Mouse (Mus musculus) lung, postnatal 0 days (tissue): Measurements from ENCODE around the gene Wfdc1. TPM values are rescaled to one million over a fixed set of nuclear protein-coding genes. Genes with fewer than 3 reads are reported as not detected.

Experiments
- ATAC-seq: fragments of 200-750 bp; cut with Nextera tagmentation; 2 replicates; pipeline ENCODE4 v1.8.0; 2017; ENCODE audit warnings: moderate library complexity
- DNase-seq: peaks from one replicate; pipeline ENCODE4 v3.0.0-alpha.2; 2016; ENCODE audit warnings: low spot score
- H3K27ac ChIP-seq: fragments of 300-500 bp; sonication (generic); 2 replicates; pipeline ENCODE4 v1.5.1; 2014; ENCODE audit warnings: antibody characterized with exemption, mild to moderate bottlenecking, low read length, mixed read lengths
- H3K27me3 ChIP-seq: fragments of 300-500 bp; sonication (generic); replicated peaks from 2 replicates; pipeline ENCODE4 v1.6.1; 2014; ENCODE audit warnings: low read length, mixed read lengths; ENCODE audit not compliant: insufficient read depth
- H3K36me3 ChIP-seq: fragments of 300-500 bp; sonication (generic); 2 replicates; pipeline ENCODE4 v1.6.1; 2014; ENCODE audit warnings: low read length, mixed read lengths; ENCODE audit not compliant: insufficient read depth
- H3K4me1 ChIP-seq: fragments of 300-500 bp; sonication (generic); 2 replicates; pipeline ENCODE4 v1.6.1; 2014; ENCODE audit warnings: antibody characterized with exemption, low read depth, low read length, mixed read lengths; ENCODE audit not compliant: insufficient read depth
- H3K4me2 ChIP-seq: fragments of 300-500 bp; sonication (generic); replicated peaks from 2 replicates; pipeline ENCODE4 v1.6.1; 2014; ENCODE audit warnings: low read depth, mild to moderate bottlenecking, low read length, moderate library complexity, mixed read lengths
- H3K4me3 ChIP-seq: fragments of 300-500 bp; sonication (generic); 2 replicates; pipeline ENCODE4 v1.5.1; 2014; ENCODE audit warnings: low read depth, low read length
- H3K9ac ChIP-seq: fragments of 300-500 bp; sonication (generic); replicated peaks from 2 replicates; pipeline ENCODE4 v1.6.1; 2014; ENCODE audit warnings: low read depth, mild to moderate bottlenecking
- H3K9me3 ChIP-seq: fragments of 300-500 bp; sonication (generic); 2 replicates; pipeline ENCODE4 v1.6.1; 2016; ENCODE audit warnings: low read length, mixed read lengths
- CTCF ChIP-seq: IDR thresholded peaks from 2 replicates; pipeline ENCODE4 v1.5.1; 2016; ENCODE audit warnings: antibody characterized with exemption, mild to moderate bottlenecking
- EP300 ChIP-seq: IDR thresholded peaks from 2 replicates; pipeline ENCODE4 v1.6.1; 2016; ENCODE audit warnings: antibody characterized with exemption, mild to moderate bottlenecking, control low read depth
- WGBS: fragments of 180-500 bp; shearing (Covaris S2); extraction: QIAGEN DNeasy Blood & Tissue Kit; methylation state at CpG from one replicate; pipeline ENCODE4 v1.1.7; 2014; 5-methylcytosine and 5-hydroxymethylcytosine counted together
- polyA plus RNA-seq: library from polyadenylated mRNA; unstranded; fragments of >200 nt; fragmentation: Nextera tagmentation; extraction: Ambion mirVana; gene quantifications from 2 replicates; pipeline ENCODE4 v1.2.1, GENCODE M21; 2015

The Wfdc1 gene
- polyA plus RNA-seq, 1 experiment from 2014 or later, result 164 TPM

- Histone ChIP-seq H3K27ac (no peak overlapping the region), H3K4me2 (no peak overlapping the region), H3K4me3 (no peak overlapping the region), H3K9me3 (no peaks in the 10 kb centered on the region), H3K9ac (no peak overlapping the region), H3K4me1 (no peaks in the 10 kb centered on the region), H3K27me3 (no peaks in the 10 kb centered on the region), H3K36me3 (no peaks in the 10 kb centered on the region)
- ATAC-seq (no peak), DNase-seq (no peak)
- WGBS, result 51% methylated on average over 4 of the region's 4 CpGs
- TF ChIP-seq CTCF, result no peak
These were observed 43.6 kb upstream of the Wfdc1 start for GRCm38 (mm10) chr8:119622555-119622954.

DNA sequence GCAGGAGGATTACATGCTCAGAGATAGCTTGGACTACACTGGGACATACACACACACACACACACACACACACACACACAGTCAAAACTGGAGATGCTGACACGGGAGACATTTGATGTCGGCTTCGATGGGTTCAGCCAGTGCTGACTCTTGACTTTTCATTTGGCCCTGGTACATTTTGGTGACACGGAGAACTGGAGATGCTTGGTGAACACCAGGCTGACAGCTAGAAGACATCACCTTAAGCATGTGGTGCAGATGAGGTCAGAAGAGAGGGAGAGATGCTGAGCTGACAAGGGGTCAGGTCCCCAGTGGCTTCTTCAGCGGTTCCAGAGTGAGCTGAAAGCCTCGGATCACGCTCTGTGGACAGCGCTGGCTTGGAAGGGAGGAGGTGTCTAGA is 43.1 kb upstream of the Wfdc1 start:
- Histone ChIP-seq H3K9ac (no peak overlapping the region), H3K4me1 (no peaks in the 10 kb centered on the region), H3K36me3 (no peaks in the 10 kb centered on the region), H3K9me3 (no peaks in the 10 kb centered on the region), H3K27me3 (no peaks in the 10 kb centered on the region), H3K4me2 (no peak overlapping the region), H3K27ac (no peak overlapping the region), H3K4me3 (no peak overlapping the region)
- DNase-seq (no peak), ATAC-seq (no peak)
- WGBS, result 81% methylated on average over 8 of the region's 8 CpGs
- TF ChIP-seq CTCF (no peak), EP300 (no peak)

- ATAC-seq (no peak), DNase-seq (no peak)
- Histone ChIP-seq H3K4me3 (no peak overlapping the region), H3K4me1 (no peaks in the 10 kb centered on the region), H3K27ac (no peak overlapping the region), H3K4me2 (no peak overlapping the region), H3K9ac (no peak overlapping the region), H3K9me3 (no peaks in the 10 kb centered on the region), H3K36me3 (no peaks in the 10 kb centered on the region), H3K27me3 (no peaks in the 10 kb centered on the region)
- TF ChIP-seq CTCF (no peak), EP300 (no peak)
- 77% methylated on average over 1 of the region's 1 CpGs for WGBS
These were observed 42.4 kb upstream of the Wfdc1 start for GRCm38 (mm10) chr8:119623744-119624143.

DNA sequence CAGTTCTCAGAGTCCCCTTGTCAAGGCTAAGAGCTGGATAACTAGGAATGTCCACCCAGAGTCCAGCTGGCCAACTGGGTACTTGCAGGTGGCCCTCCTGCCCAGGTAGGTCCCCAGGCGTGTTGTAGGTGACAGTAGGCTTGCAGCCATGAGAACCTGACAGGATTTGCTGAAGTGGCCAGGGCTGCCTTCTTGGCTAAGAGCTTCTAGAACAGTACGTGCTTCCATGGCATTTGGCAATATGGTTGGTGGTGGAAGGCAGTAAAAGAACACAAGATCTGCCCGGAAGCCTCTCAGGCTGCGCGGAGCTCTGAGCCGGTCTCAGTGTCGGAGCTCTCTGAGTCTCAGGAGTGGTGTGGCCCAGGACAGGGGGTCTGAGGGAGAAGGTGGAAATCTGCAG is 41.2 kb upstream of the Wfdc1 start:
- ATAC-seq (no peak), DNase-seq (no peak)
- no peaks in the 10 kb centered on the region for H3K27me3 ChIP-seq
- H3K4me1 ChIP-seq, result no peaks in the 10 kb centered on the region
- TF ChIP-seq CTCF (no peak), EP300 (no peak)
- H3K36me3 ChIP-seq, result no peaks in the 10 kb centered on the region
- H3K9me3 ChIP-seq, result no peaks in the 10 kb centered on the region
- 87% methylated on average over 7 of the region's 7 CpGs for WGBS
- no peak overlapping the region for H3K27ac ChIP-seq
- no peak overlapping the region for H3K4me2 ChIP-seq
- H3K9ac ChIP-seq, result no peak overlapping the region
- no peak overlapping the region for H3K4me3 ChIP-seq

DNA sequence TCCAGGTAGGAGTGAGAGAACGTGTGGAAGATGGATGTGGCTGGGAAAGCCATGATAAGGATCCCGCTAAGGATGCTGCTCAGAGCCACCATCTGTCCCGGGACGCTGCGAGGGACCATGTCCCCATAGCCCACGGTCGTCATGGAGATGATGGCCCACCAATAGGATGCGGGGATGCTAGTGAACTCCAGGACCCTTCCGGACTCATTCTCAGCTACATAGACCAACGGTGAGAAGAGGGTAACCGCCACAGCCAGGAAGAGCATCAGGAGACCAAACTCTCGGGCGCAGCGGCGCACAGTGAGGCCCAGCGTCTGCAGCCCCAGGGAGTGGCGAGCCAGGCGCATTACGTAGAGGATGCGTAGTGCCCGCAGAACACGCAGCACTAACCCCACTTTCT is 40.4 kb upstream of the Wfdc1 start:
- Histone ChIP-seq H3K4me3 (no peak overlapping the region), H3K36me3 (no peaks in the 10 kb centered on the region), H3K27me3 (no peaks in the 10 kb centered on the region), H3K27ac (no peak overlapping the region), H3K4me2 (no peak overlapping the region), H3K9me3 (no peaks in the 10 kb centered on the region), H3K9ac (no peak overlapping the region), H3K4me1 (no peaks in the 10 kb centered on the region)
- DNase-seq (no peak), ATAC-seq (no peak)
- 76% methylated on average over 22 of the region's 22 CpGs for WGBS
- TF ChIP-seq EP300 (no peak), CTCF (no peak)

DNA sequence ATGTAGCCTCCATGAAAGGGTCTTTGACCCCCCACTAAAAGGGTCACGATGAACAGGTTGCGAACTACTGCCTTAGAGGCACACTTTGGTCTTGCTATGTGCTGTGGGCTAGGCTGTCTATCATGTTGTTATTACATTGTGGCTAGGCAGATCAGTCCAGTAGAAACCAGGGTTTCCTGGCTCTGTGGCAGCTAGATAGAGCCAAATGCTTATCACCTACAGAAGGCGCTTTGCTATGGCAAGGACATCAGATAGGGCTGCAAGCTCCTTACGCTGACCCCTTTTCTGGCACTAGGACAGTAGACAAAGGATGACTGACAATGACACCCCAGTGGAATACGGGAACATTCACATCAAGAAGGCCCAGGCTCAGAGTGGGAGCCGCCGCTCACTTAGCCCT is 39.0 kb upstream of the Wfdc1 start:
- no peaks in the 10 kb centered on the region for H3K4me1 ChIP-seq
- TF ChIP-seq EP300 (no peak), CTCF (no peak)
- no peak overlapping the region for H3K9ac ChIP-seq
- H3K4me2 ChIP-seq, result no peak overlapping the region
- H3K27ac ChIP-seq, result no peak overlapping the region
- no peaks in the 10 kb centered on the region for H3K9me3 ChIP-seq
- H3K4me3 ChIP-seq, result no peak overlapping the region
- H3K27me3 ChIP-seq, result no peaks in the 10 kb centered on the region
- DNase-seq (no peak), ATAC-seq (no peak)
- no peaks in the 10 kb centered on the region for H3K36me3 ChIP-seq
- WGBS, result 87% methylated on average over 7 of the region's 7 CpGs
